Comparison of ENCODE assay signal across 24 mouse cellular contexts in genomic region chr11:8297462-8297861, GRCm38 (mm10).
DNase-seq lines count a peak whose midpoint lies in the region; ATAC-seq and TF ChIP-seq lines count a peak whose summit lies in the region.
"Had no signal": no experiment of that assay in that cellular context is flagged by ENCODE, and none has a peak within 500 bp of the region (broad histone marks: within the 10 kb centered on the region; RNA-seq: fewer than 3 reads in every experiment).

No protein-coding gene starts in this region.

- 49% methylated on average over 5 of the region's 5 CpGs for WGBS in limb, embryonic 14.5 days
- 78% methylated on average over 5 of the region's 5 CpGs for WGBS in hindbrain, embryonic 12.5 days

- no peak overlapping the region for H3K9ac ChIP-seq in limb, embryonic 14.5 days (ENCODE audit: low read depth, low read length, severe bottlenecking)
- H3K9ac ChIP-seq in hindbrain, embryonic 12.5 days, result no peak overlapping the region
- H3K9ac ChIP-seq: embryonic facial prominence, embryonic 12.5 days; forebrain, embryonic 12.5 days; heart, embryonic 12.5 days; heart, embryonic 15.5 days; hindbrain, embryonic 14.5 days had no signal

- peak; percentile 51; the same call in 1 of the 2 replicates for ATAC-seq in limb, embryonic 14.5 days (ENCODE audit: low FRiP score, low read depth)
- ATAC-seq in hindbrain, embryonic 12.5 days (ENCODE audit: low FRiP score), result no peak
- ATAC-seq: CD4-positive, CD25-positive, alpha-beta regulatory T cell, adult 4 months; forebrain, embryonic 16.5 days had no signal

- no peak overlapping the region for H3K4me3 ChIP-seq in limb, embryonic 14.5 days (replicated peaks; ENCODE audit: low read length)
- H3K4me3 ChIP-seq in hindbrain, embryonic 12.5 days, result no peak overlapping the region
- H3K4me3 ChIP-seq: embryonic facial prominence, embryonic 12.5 days; erythroblast, embryonic 14.5 days; forebrain, embryonic 12.5 days; heart, embryonic 12.5 days; heart, embryonic 15.5 days; hindbrain, embryonic 10.5 days had no signal

- 0 out of 2 replicates have a peak overlapping the region, but pooled peaks have one; percentile 49 for H3K27ac ChIP-seq in limb, embryonic 14.5 days (replicated peaks; ENCODE audit: low read depth, low read length)
- no peak overlapping the region for H3K27ac ChIP-seq in hindbrain, embryonic 12.5 days
- H3K27ac ChIP-seq: embryonic facial prominence, embryonic 12.5 days; forebrain, embryonic 12.5 days; heart, embryonic 15.5 days; hindbrain, embryonic 10.5 days; hindbrain, embryonic 14.5 days had no signal

- no peak overlapping the region for H3K4me2 ChIP-seq in limb, embryonic 14.5 days (replicated peaks; ENCODE audit: low read depth, low read length, severe bottlenecking)
- H3K4me2 ChIP-seq in hindbrain, embryonic 12.5 days (replicated peaks), result no peak overlapping the region
- H3K4me2 ChIP-seq: embryonic facial prominence, embryonic 12.5 days; forebrain, embryonic 12.5 days; heart, embryonic 12.5 days; heart, embryonic 15.5 days; hindbrain, embryonic 14.5 days had no signal

- H3K9me3 ChIP-seq in limb, embryonic 14.5 days (ENCODE audit: control insufficient read depth, low read length), result no peaks in the 10 kb centered on the region
- H3K9me3 ChIP-seq in hindbrain, embryonic 12.5 days (replicated peaks), result no peaks in the 10 kb centered on the region
- H3K9me3 ChIP-seq: embryonic facial prominence, embryonic 12.5 days; forebrain, embryonic 12.5 days; heart, embryonic 12.5 days; heart, embryonic 15.5 days; hindbrain, embryonic 10.5 days had no signal

- H3K36me3 ChIP-seq in limb, embryonic 14.5 days (ENCODE audit: control insufficient read depth, insufficient read depth, low read length), result no peaks in the 10 kb centered on the region
- no peaks in the 10 kb centered on the region for H3K36me3 ChIP-seq in hindbrain, embryonic 12.5 days
- H3K36me3 ChIP-seq: embryonic facial prominence, embryonic 12.5 days; forebrain, embryonic 12.5 days; heart, embryonic 12.5 days; heart, embryonic 15.5 days; hindbrain, embryonic 10.5 days had no signal

- peak; percentile 7 to 9 for DNase-seq in layer of hippocampus, postnatal 14 days (ENCODE audit: low spot score in 2 of 2)
- no peak for DNase-seq in layer of hippocampus, adult 11-12 months (ENCODE audit: low spot score)
- DNase-seq in brain, embryonic 14.5 days (ENCODE audit: low read depth), result peak; percentile 13
- peak; percentile 37 for DNase-seq in limb, embryonic 14.5 days (ENCODE audit: low spot score)
- no peak for DNase-seq in frontal cortex, postnatal 25 days (ENCODE audit: low spot score in 2 of 2)
- DNase-seq: adrenal gland, adult 8-10 months; adrenal gland, postnatal 25 days; cerebellum, adult 18-20 months; cerebellum, adult 9-10 months; cerebellum, postnatal 14 days; gastrocnemius, postnatal 25 days; heart, adult 18-20 months; heart, postnatal 10 days; heart, postnatal 36 days had no signal

- TF ChIP-seq CTCF in brain, embryonic 14.5 days (IDR thresholded peaks at IDR 0.05; ENCODE audit: borderline replicate concordance, extremely low read depth, insufficient read depth, insufficient read length), result no peak

- TF ChIP-seq POLR2A in brain, embryonic 14.5 days (IDR thresholded peaks at IDR 0.05; ENCODE audit: borderline replicate concordance, extremely low read depth, insufficient read depth, insufficient read length, poor library complexity, severe bottlenecking), result no peak
- TF ChIP-seq POLR2A in limb, embryonic 14.5 days (IDR thresholded peaks at IDR 0.05; ENCODE audit: borderline replicate concordance, extremely low read depth, insufficient read depth, insufficient read length), result no peak

- H3K4me1 ChIP-seq in limb, embryonic 14.5 days (ENCODE audit: control insufficient read depth, insufficient read depth, low read length), result peaks cover 10% of the 10 kb centered on the region
- H3K4me1 ChIP-seq in hindbrain, embryonic 12.5 days, result peaks cover 3% of the 10 kb centered on the region; the same call in 1 of the 2 replicates
- H3K4me1 ChIP-seq: heart, embryonic 12.5 days; heart, embryonic 15.5 days had no signal

- H3K27me3 ChIP-seq in limb, embryonic 14.5 days (ENCODE audit: control insufficient read depth, insufficient read depth, low read length), result no peaks in the 10 kb centered on the region
- no peaks in the 10 kb centered on the region for H3K27me3 ChIP-seq in hindbrain, embryonic 12.5 days
- H3K27me3 ChIP-seq: embryonic facial prominence, embryonic 12.5 days; forebrain, embryonic 12.5 days; heart, embryonic 12.5 days; heart, embryonic 15.5 days had no signal

Comparison
In these comparisons a context has a peak if more than half of its experiments do, and no peak if none do; other contexts are left out.
1. DNase-seq: peak in layer of hippocampus, postnatal 14 days (2 of 2), brain, embryonic 14.5 days (single experiment) and limb, embryonic 14.5 days (single experiment); none in layer of hippocampus, adult 11-12 months (single experiment) and frontal cortex, postnatal 25 days (0 of 2).